Mouse (Mus musculus): Measurements from ENCODE around the gene Ralgapa2. TPM values are rescaled to one million over a fixed set of nuclear protein-coding genes. Genes with fewer than 3 reads are reported as not detected.

The Ralgapa2 gene
- polyA plus RNA-seq, 1 experiment from 2014 or later = 14.6 TPM

DNA sequence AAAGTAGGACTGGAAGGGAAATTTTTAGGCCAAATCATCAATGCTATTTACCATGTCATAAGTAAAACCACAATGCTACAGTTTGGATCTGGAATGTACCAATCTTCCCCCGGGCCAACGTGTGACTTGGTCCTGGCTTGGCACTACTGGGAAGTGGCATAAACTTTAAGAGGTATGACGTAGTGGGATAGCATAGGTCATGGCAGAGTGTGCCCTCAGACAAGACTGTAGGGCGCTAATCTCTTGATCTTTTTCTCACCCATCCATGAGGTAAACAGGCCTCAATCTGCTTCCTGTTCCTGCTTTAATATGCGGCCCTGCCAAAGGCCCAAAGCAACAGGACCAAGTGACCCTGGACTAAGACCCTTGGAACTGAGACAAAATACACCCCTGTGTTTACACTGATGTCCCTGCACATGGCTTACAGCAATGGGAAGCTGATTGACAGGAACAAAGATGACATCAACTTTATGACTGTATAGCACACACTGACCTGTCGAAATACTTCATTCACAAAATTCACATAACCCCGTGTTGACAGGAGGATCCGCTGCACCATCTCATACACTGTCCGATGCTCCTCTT lies 68.8 kb downstream of the Ralgapa2 start:
- ATAC-seq (ENCODE audit: low FRiP score, low TSS enrichment) = no peak

GRCm38 (mm10) chr2:146441711-146442110 lies 70.4 kb downstream of the Ralgapa2 start:
- Histone ChIP-seq H3K9ac (replicated peaks; ENCODE audit: low read length) (no peak overlapping the region), H3K27me3 (ENCODE audit: control insufficient read depth, insufficient read depth, low read length) (no peaks in the 10 kb centered on the region), H3K4me3 (replicated peaks; ENCODE audit: low read depth, low read length) (no peak overlapping the region), H3K9me3 (ENCODE audit: control insufficient read depth, low read length) (no peaks in the 10 kb centered on the region), H3K27ac (replicated peaks; ENCODE audit: low read depth, low read length) (no peak overlapping the region), H3K36me3 (ENCODE audit: control insufficient read depth, insufficient read depth, low read length) (peaks cover 14% of the 10 kb centered on the region; the same call in 1 of the 2 replicates), H3K4me2 (ENCODE audit: low read length) (no peak overlapping the region), H3K4me1 (ENCODE audit: control insufficient read depth, insufficient read depth, low read length) (no peaks in the 10 kb centered on the region)
- ATAC-seq (ENCODE audit: low FRiP score, low TSS enrichment) = no peak
- no peak for DNase-seq
- WGBS = 92% methylated on average over 4 of the region's 4 CpGs

More for the DNA sequence above, 68.8 kb downstream of the Ralgapa2 start:
- H3K27me3 ChIP-seq (ENCODE audit: control insufficient read depth, insufficient read depth, low read length) = no peaks in the 10 kb centered on the region
- no peak for DNase-seq
- 95% methylated on average over 9 of the region's 9 CpGs for WGBS
- H3K9me3 ChIP-seq (ENCODE audit: control insufficient read depth, low read length) = no peaks in the 10 kb centered on the region
- H3K9ac ChIP-seq (replicated peaks; ENCODE audit: low read length) = no peak overlapping the region
- no peaks in the 10 kb centered on the region for H3K4me1 ChIP-seq (ENCODE audit: control insufficient read depth, insufficient read depth, low read length)
- H3K36me3 ChIP-seq (ENCODE audit: control insufficient read depth, insufficient read depth, low read length) = peaks cover 14% of the 10 kb centered on the region; the same call in 1 of the 2 replicates
- H3K4me3 ChIP-seq (replicated peaks; ENCODE audit: low read depth, low read length) = no peak overlapping the region
- H3K4me2 ChIP-seq (ENCODE audit: low read length) = no peak overlapping the region
- H3K27ac ChIP-seq (replicated peaks; ENCODE audit: low read depth, low read length) = no peak overlapping the region

GRCm38 (mm10) chr2:146428751-146429150 lies 83.4 kb downstream of the Ralgapa2 start:
- H3K4me3 ChIP-seq (replicated peaks; ENCODE audit: low read depth, low read length) = no peak overlapping the region
- no peak overlapping the region for H3K4me2 ChIP-seq (ENCODE audit: low read length)
- no peaks in the 10 kb centered on the region for H3K4me1 ChIP-seq (ENCODE audit: control insufficient read depth, insufficient read depth, low read length)
- ATAC-seq (ENCODE audit: low FRiP score, low TSS enrichment) (no peak), DNase-seq (no peak)
- H3K27ac ChIP-seq (replicated peaks; ENCODE audit: low read depth, low read length) = no peak overlapping the region
- H3K36me3 ChIP-seq (ENCODE audit: control insufficient read depth, insufficient read depth, low read length) = peaks cover 28% of the 10 kb centered on the region; the same call in 1 of the 2 replicates
- WGBS = 96% methylated on average over 3 of the region's 3 CpGs
- H3K9ac ChIP-seq (replicated peaks; ENCODE audit: low read length) = no peak overlapping the region
- H3K9me3 ChIP-seq (ENCODE audit: control insufficient read depth, low read length) = no peaks in the 10 kb centered on the region
- no peaks in the 10 kb centered on the region for H3K27me3 ChIP-seq (ENCODE audit: control insufficient read depth, insufficient read depth, low read length)

GRCm38 (mm10) chr2:146427380-146427779 lies 84.8 kb downstream of the Ralgapa2 start:
- Histone ChIP-seq H3K4me1 (ENCODE audit: control insufficient read depth, insufficient read depth, low read length) (no peaks in the 10 kb centered on the region), H3K9me3 (ENCODE audit: control insufficient read depth, low read length) (no peaks in the 10 kb centered on the region), H3K27ac (replicated peaks; ENCODE audit: low read depth, low read length) (no peak overlapping the region), H3K4me2 (ENCODE audit: low read length) (no peak overlapping the region), H3K9ac (replicated peaks; ENCODE audit: low read length) (no peak overlapping the region), H3K4me3 (replicated peaks; ENCODE audit: low read depth, low read length) (no peak overlapping the region), H3K27me3 (ENCODE audit: control insufficient read depth, insufficient read depth, low read length) (no peaks in the 10 kb centered on the region), H3K36me3 (ENCODE audit: control insufficient read depth, insufficient read depth, low read length) (peaks cover 31% of the 10 kb centered on the region; the same call in 1 of the 2 replicates)
- 92% methylated on average over 3 of the region's 3 CpGs for WGBS
- DNase-seq (no peak), ATAC-seq (ENCODE audit: low FRiP score, low TSS enrichment) (no peak)

- Histone ChIP-seq H3K4me2 (ENCODE audit: low read length) (no peak overlapping the region), H3K27ac (replicated peaks; ENCODE audit: low read depth, low read length) (no peak overlapping the region), H3K36me3 (ENCODE audit: control insufficient read depth, insufficient read depth, low read length) (peaks cover 26% of the 10 kb centered on the region; the same call in 1 of the 2 replicates), H3K4me1 (ENCODE audit: control insufficient read depth, insufficient read depth, low read length) (no peaks in the 10 kb centered on the region), H3K27me3 (ENCODE audit: control insufficient read depth, insufficient read depth, low read length) (no peaks in the 10 kb centered on the region), H3K9ac (replicated peaks; ENCODE audit: low read length) (no peak overlapping the region), H3K9me3 (ENCODE audit: control insufficient read depth, low read length) (no peaks in the 10 kb centered on the region), H3K4me3 (replicated peaks; ENCODE audit: low read depth, low read length) (no peak overlapping the region)
- 98% methylated on average over 7 of the region's 7 CpGs for WGBS
- DNase-seq (no peak), ATAC-seq (ENCODE audit: low FRiP score, low TSS enrichment) (no peak)
Observed at GRCm38 (mm10) chr2:146426321-146426720, 85.8 kb downstream of the Ralgapa2 start.

GRCm38 (mm10) chr2:146425235-146425634 lies 86.9 kb downstream of the Ralgapa2 start:
- no peak overlapping the region for H3K4me2 ChIP-seq (ENCODE audit: low read length)
- H3K4me1 ChIP-seq (ENCODE audit: control insufficient read depth, insufficient read depth, low read length) = no peaks in the 10 kb centered on the region
- H3K36me3 ChIP-seq (ENCODE audit: control insufficient read depth, insufficient read depth, low read length) = peaks cover 30% of the 10 kb centered on the region; the same call in 1 of the 2 replicates
- H3K4me3 ChIP-seq (replicated peaks; ENCODE audit: low read depth, low read length) = no peak overlapping the region
- DNase-seq (no peak), ATAC-seq (ENCODE audit: low FRiP score, low TSS enrichment) (no peak)
- H3K9me3 ChIP-seq (ENCODE audit: control insufficient read depth, low read length) = no peaks in the 10 kb centered on the region
- 98% methylated on average over 2 of the region's 2 CpGs for WGBS
- no peak overlapping the region for H3K9ac ChIP-seq (replicated peaks; ENCODE audit: low read length)
- H3K27ac ChIP-seq (replicated peaks; ENCODE audit: low read depth, low read length) = no peak overlapping the region
- no peaks in the 10 kb centered on the region for H3K27me3 ChIP-seq (ENCODE audit: control insufficient read depth, insufficient read depth, low read length)

- no peak overlapping the region for H3K9ac ChIP-seq (replicated peaks; ENCODE audit: low read length)
- no peaks in the 10 kb centered on the region for H3K4me1 ChIP-seq (ENCODE audit: control insufficient read depth, insufficient read depth, low read length)
- no peak for ATAC-seq (ENCODE audit: low FRiP score, low TSS enrichment)
- H3K4me2 ChIP-seq (ENCODE audit: low read length) = no peak overlapping the region
- no peak overlapping the region for H3K27ac ChIP-seq (replicated peaks; ENCODE audit: low read depth, low read length)
- H3K4me3 ChIP-seq (replicated peaks; ENCODE audit: low read depth, low read length) = no peak overlapping the region
- 80% methylated on average over 4 of the region's 4 CpGs for WGBS
- H3K27me3 ChIP-seq (ENCODE audit: control insufficient read depth, insufficient read depth, low read length) = no peaks in the 10 kb centered on the region
- no peak for DNase-seq
- peaks cover 21% of the 10 kb centered on the region; the same call in 1 of the 2 replicates for H3K36me3 ChIP-seq (ENCODE audit: control insufficient read depth, insufficient read depth, low read length)
- no peaks in the 10 kb centered on the region for H3K9me3 ChIP-seq (ENCODE audit: control insufficient read depth, low read length)
Observed at GRCm38 (mm10) chr2:146423710-146424301, 88.3 kb downstream of the Ralgapa2 start.

- DNase-seq (peak; percentile 21), ATAC-seq (ENCODE audit: low FRiP score, low TSS enrichment) (no peak)
- Histone ChIP-seq H3K27me3 (ENCODE audit: control insufficient read depth, insufficient read depth, low read length) (no peaks in the 10 kb centered on the region), H3K4me3 (replicated peaks; ENCODE audit: low read depth, low read length) (no peak overlapping the region), H3K9me3 (ENCODE audit: control insufficient read depth, low read length) (no peaks in the 10 kb centered on the region), H3K27ac (replicated peaks; ENCODE audit: low read depth, low read length) (no peak overlapping the region), H3K9ac (replicated peaks; ENCODE audit: low read length) (no peak overlapping the region), H3K4me2 (ENCODE audit: low read length) (no peak overlapping the region), H3K4me1 (ENCODE audit: control insufficient read depth, insufficient read depth, low read length) (no peaks in the 10 kb centered on the region), H3K36me3 (ENCODE audit: control insufficient read depth, insufficient read depth, low read length) (peaks cover 16% of the 10 kb centered on the region; the same call in 1 of the 2 replicates)
- whole genome bisulfite sequencing = 66% methylated on average over 5 of the region's 5 CpGs
Observed at GRCm38 (mm10) chr2:146423032-146423691, 89.0 kb downstream of the Ralgapa2 start.

All from midbrain, embryonic 14.5 days (tissue).